Mouse (Mus musculus): ENCODE measurements around the gene Ccdc85c. TPM values are rescaled to one million over a fixed set of nuclear protein-coding genes. Genes with fewer than 3 reads are reported as not detected.

Ccdc85c gene
- polyA plus RNA-seq, 2 experiments: 1.8 TPM

DNA sequence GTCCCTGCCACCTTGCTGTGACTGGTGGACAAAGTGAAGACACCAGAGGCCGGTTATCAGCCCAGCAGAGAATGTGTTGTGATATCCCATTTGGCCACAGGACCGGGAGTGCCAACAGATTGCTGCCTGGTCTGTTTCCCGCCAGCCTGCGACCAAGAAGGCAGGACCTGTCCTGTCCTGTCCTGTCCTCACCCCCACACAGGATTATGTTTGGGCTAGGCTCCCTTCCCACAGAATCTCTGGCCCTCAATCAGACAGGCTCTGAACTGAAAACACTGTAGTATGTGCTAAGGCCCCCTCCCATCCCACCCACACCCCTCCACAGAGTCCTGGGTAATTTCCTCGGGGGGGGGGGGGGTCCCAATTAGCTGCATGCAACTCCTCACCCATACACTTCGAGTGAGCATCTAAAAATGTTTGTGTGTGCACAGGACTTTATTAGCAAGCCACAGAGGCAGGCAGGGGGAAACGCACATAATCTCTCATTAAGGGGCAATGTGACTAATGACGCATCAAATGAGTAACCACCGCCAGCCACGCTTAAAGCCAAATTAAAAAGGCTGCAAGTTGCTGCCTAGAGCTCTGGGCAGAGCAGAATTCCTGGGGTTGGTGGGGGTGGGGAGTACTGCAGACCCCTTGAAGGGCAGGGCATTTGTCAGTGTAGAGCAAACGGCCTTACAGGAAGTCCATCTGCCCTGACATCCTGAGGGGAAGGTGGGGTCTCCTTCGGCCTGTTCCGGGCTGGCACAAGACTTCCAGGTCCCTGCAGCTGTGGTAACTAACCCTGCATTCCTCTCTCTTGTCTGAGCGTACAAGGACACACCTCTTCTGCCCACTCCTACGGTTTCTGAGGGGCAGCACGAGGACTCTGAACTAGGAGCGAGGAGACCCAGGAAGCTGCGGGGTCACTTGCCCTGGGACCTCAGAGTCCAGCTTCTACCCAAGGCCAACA, 61.9 kb downstream of the Ccdc85c start:
- WGBS (ENCODE audit: insufficient replicate concordance): 36% methylated on average over 18 of the region's 18 CpGs

DNA sequence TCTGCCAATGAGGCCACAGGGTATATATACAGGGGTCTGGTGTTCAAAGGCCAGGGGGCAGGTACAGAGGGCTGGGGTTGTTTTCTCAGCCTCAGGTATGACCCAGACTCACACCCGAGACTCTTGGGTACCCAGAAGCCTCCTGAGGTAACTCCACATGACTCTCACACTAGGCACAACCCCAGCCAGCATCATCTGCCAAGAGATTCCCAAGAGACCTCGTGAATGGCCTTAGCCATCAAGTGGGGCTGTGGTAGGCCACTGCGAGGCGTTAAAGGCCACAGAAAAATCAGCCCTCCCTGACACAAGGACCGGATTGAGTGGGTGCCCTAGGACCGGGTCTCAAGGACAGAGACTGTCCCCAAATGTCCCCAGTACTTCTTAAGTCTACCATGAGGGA, 62.7 kb downstream of the Ccdc85c start:
- no peak for TF ChIP-seq EP300 (IDR thresholded peaks at IDR 0.05; ENCODE audit: low read depth)
- TF ChIP-seq CTCF (IDR thresholded peaks at IDR 0.05; ENCODE audit: low read depth): no peak
- H3K9ac ChIP-seq (replicated peaks): no peak overlapping the region
- no peak for DNase-seq (ENCODE audit: low read depth in 3 of 3, low spot score in 3 of 3)
- ATAC-seq (ENCODE audit: insufficient read depth): no peak
- WGBS (ENCODE audit: insufficient replicate concordance): 57% methylated on average over 6 of the region's 6 CpGs
- no peak overlapping the region for H3K27ac ChIP-seq
- H3K9me3 ChIP-seq (ENCODE audit: control insufficient read depth, low read length): no peaks in the 10 kb centered on the region
- H3K4me1 ChIP-seq (replicated peaks; ENCODE audit: control insufficient read depth in 2 of 2, insufficient read depth in 2 of 2, low read length in 1 of 2): no peaks in the 10 kb centered on the region
- no peak overlapping the region for H3K4me2 ChIP-seq (ENCODE audit: low read depth)
- no peaks in the 10 kb centered on the region for H3K27me3 ChIP-seq (ENCODE audit: control insufficient read depth, insufficient read depth, low read length)
- H3K4me3 ChIP-seq (ENCODE audit: insufficient read depth in 1 of 2, low read depth in 2 of 2, low read length in 2 of 2): no peak overlapping the region
- H3K36me3 ChIP-seq (replicated peaks; ENCODE audit: control insufficient read depth, insufficient read depth, low read depth): no peaks in the 10 kb centered on the region

More for the DNA sequence above, 61.9 kb downstream of the Ccdc85c start:
- H3K4me1 ChIP-seq (replicated peaks; ENCODE audit: control insufficient read depth in 2 of 2, insufficient read depth in 2 of 2, low read length in 1 of 2): no peaks in the 10 kb centered on the region
- H3K9me3 ChIP-seq (ENCODE audit: control insufficient read depth, low read length): no peaks in the 10 kb centered on the region
- no peak overlapping the region for H3K4me3 ChIP-seq (ENCODE audit: insufficient read depth in 1 of 2, low read depth in 2 of 2, low read length in 2 of 2)
- no peak overlapping the region for H3K4me2 ChIP-seq (ENCODE audit: low read depth)
- H3K36me3 ChIP-seq (replicated peaks; ENCODE audit: control insufficient read depth, insufficient read depth, low read depth): no peaks in the 10 kb centered on the region
- DNase-seq (ENCODE audit: low read depth in 3 of 3, low spot score in 3 of 3) (no peak), ATAC-seq (ENCODE audit: insufficient read depth) (no peak)
- no peak overlapping the region for H3K9ac ChIP-seq (replicated peaks)
- TF ChIP-seq EP300 (IDR thresholded peaks at IDR 0.05; ENCODE audit: low read depth) (no peak), CTCF (IDR thresholded peaks at IDR 0.05; ENCODE audit: low read depth) (no peak)
- H3K27me3 ChIP-seq (ENCODE audit: control insufficient read depth, insufficient read depth, low read length): no peaks in the 10 kb centered on the region
- no peak overlapping the region for H3K27ac ChIP-seq

DNA sequence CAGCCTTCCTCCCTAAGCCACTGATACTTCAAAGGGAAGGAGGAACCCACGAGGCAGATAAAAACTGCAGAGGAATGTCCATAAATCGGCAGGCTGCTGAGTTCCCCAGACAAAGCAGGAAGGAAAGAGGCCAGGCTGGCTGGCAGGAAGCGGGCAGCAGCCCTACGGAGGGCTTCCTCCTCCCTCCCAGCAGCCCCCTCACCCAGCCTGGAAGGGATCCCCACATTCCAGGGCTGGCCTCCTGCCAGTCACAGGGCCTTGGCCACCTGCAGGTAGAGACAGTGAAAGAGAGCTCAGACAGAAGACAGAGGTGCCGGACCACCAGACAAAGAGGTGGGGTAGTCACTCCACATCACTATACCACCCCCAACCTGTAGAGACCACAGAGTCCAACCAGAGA, 63.2 kb downstream of the Ccdc85c start:
- Histone ChIP-seq H3K36me3 (replicated peaks; ENCODE audit: control insufficient read depth, insufficient read depth, low read depth) (no peaks in the 10 kb centered on the region), H3K4me3 (ENCODE audit: insufficient read depth in 1 of 2, low read depth in 2 of 2, low read length in 2 of 2) (no peak overlapping the region), H3K9me3 (ENCODE audit: control insufficient read depth, low read length) (no peaks in the 10 kb centered on the region), H3K27me3 (ENCODE audit: control insufficient read depth, insufficient read depth, low read length) (no peaks in the 10 kb centered on the region), H3K4me2 (ENCODE audit: low read depth) (no peak overlapping the region), H3K9ac (replicated peaks) (no peak overlapping the region), H3K4me1 (replicated peaks; ENCODE audit: control insufficient read depth in 2 of 2, insufficient read depth in 2 of 2, low read length in 1 of 2) (no peaks in the 10 kb centered on the region), H3K27ac (no peak overlapping the region)
- 21% methylated on average over 5 of the region's 5 CpGs for WGBS (ENCODE audit: insufficient replicate concordance)
- no peak for TF ChIP-seq CTCF (IDR thresholded peaks at IDR 0.05; ENCODE audit: low read depth)
- no peak for TF ChIP-seq EP300 (IDR thresholded peaks at IDR 0.05; ENCODE audit: low read depth)
- no peak for DNase-seq (ENCODE audit: low read depth in 3 of 3, low spot score in 3 of 3)
- no peak for ATAC-seq (ENCODE audit: insufficient read depth)

DNA sequence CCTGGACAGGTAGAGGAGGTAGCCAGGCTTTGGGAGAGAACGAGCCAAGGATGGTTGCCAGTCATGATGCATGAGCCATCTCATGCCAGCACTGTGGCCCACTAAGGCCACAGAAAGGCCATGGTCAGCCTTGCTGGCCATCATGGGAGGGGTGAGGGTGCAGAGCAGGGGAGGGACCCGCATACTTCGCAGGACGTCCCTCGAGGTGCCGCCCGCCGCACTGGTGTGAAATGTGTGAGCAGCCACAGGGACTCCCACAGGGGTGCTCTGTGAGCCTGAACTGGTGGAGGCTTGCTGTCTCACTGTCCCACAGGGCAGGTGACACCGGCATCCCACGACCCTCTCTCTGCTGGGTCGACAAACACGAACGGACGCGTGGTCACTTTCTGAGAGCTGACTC, 64.6 kb downstream of the Ccdc85c start:
- Histone ChIP-seq H3K36me3 (replicated peaks; ENCODE audit: control insufficient read depth, insufficient read depth, low read depth) (no peaks in the 10 kb centered on the region), H3K4me1 (replicated peaks; ENCODE audit: control insufficient read depth in 2 of 2, insufficient read depth in 2 of 2, low read length in 1 of 2) (no peaks in the 10 kb centered on the region), H3K9ac (replicated peaks) (no peak overlapping the region), H3K4me3 (ENCODE audit: insufficient read depth in 1 of 2, low read depth in 2 of 2, low read length in 2 of 2) (no peak overlapping the region), H3K4me2 (ENCODE audit: low read depth) (no peak overlapping the region), H3K9me3 (ENCODE audit: control insufficient read depth, low read length) (no peaks in the 10 kb centered on the region), H3K27me3 (ENCODE audit: control insufficient read depth, insufficient read depth, low read length) (no peaks in the 10 kb centered on the region), H3K27ac (no peak overlapping the region)
- 85% methylated on average over 15 of the region's 15 CpGs for WGBS (ENCODE audit: insufficient replicate concordance)
- ATAC-seq (ENCODE audit: insufficient read depth): no peak
- no peak for TF ChIP-seq EP300 (IDR thresholded peaks at IDR 0.05; ENCODE audit: low read depth)
- TF ChIP-seq CTCF (IDR thresholded peaks at IDR 0.05; ENCODE audit: low read depth): no peak
- DNase-seq (ENCODE audit: low read depth in 3 of 3, low spot score in 3 of 3): no peak

DNA sequence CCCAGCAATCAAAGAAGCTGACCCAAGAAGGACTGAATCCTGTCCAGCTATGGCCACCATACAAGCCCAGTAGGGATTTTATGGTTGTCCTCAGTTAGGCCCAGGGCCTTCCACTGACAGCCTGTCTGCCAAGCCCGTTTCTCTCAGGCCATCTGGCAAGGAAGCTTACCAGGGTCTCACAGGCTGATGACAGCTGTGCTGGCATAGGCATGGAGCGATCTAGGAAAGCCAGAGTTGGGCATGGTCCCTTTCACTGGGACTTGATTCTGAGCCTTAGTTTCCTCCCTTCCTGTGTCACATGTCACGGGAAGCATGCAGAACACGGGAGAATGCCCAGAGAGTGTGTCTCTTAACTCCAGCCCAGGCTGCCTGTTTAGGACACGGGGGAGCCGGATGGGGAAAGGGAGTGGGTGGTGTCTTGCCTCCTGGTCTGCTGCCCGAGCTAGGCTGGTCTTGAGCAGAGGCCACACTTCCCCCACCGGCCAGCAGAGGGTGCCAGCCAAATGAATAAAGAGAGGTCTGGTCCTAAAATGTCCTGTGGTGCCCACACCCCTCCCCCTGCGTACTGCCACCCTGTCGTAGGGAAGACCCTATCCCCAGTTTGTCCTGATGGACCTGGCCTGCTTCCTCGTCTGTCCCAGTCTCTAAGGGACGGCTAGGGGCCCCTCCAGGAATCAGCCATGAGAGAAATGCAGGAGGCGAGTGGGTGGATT, 66.3 kb downstream of the Ccdc85c start:
- no peaks in the 10 kb centered on the region for H3K27me3 ChIP-seq (ENCODE audit: control insufficient read depth, insufficient read depth, low read length)
- no peaks in the 10 kb centered on the region for H3K4me1 ChIP-seq (replicated peaks; ENCODE audit: control insufficient read depth in 2 of 2, insufficient read depth in 2 of 2, low read length in 1 of 2)
- H3K4me3 ChIP-seq (ENCODE audit: insufficient read depth in 1 of 2, low read depth in 2 of 2, low read length in 2 of 2): no peak overlapping the region
- DNase-seq (ENCODE audit: low read depth in 3 of 3, low spot score in 3 of 3): peak in 1 of 3 experiments; percentile 28
- no peak overlapping the region for H3K27ac ChIP-seq
- H3K36me3 ChIP-seq (replicated peaks; ENCODE audit: control insufficient read depth, insufficient read depth, low read depth): no peaks in the 10 kb centered on the region
- H3K9me3 ChIP-seq (ENCODE audit: control insufficient read depth, low read length): no peaks in the 10 kb centered on the region
- ATAC-seq (ENCODE audit: insufficient read depth): no peak
- no peak overlapping the region for H3K9ac ChIP-seq (replicated peaks)
- TF ChIP-seq EP300 (IDR thresholded peaks at IDR 0.05; ENCODE audit: low read depth): no peak
- TF ChIP-seq CTCF (IDR thresholded peaks at IDR 0.05; ENCODE audit: low read depth): peak; percentile 85
- H3K4me2 ChIP-seq (ENCODE audit: low read depth): no peak overlapping the region
- WGBS (ENCODE audit: insufficient replicate concordance): 31% methylated on average over 13 of the region's 13 CpGs
